ENCODE assay signal across 7 mouse cellular contexts in the genomic region with DNA sequence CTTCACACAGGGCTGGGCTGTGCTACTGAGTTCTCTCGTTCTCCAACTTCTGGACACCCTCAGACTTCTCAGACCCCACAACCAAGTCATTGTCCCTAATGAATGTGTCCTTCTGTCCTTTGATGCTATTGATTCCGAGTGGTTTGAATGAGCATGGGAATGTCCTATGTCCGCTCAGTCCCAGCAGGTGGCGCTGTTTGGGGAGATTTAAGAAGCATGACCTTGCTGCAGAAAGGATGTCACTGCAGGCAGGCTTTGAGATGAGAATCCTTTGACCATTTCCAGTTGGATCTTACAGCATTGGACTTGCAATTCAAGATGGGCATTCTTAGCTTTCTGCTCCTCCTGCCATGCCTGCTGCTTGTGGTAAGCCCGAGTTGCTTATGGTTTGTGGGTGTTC.
DNase-seq lines count a peak whose midpoint lies in the region; ATAC-seq lines count a peak whose summit lies in the region.

No protein-coding gene starts in this region.

- peak; percentile 37 for DNase-seq in liver
- DNase-seq in Muller cell, postnatal 12 days (ENCODE audit: inconsistent ontology term): peak; percentile 22
- DNase-seq in adrenal gland, postnatal 25 days: peak; percentile 59
- DNase-seq in embryonic facial prominence, embryonic 10.5 days (ENCODE audit: low spot score): peak; percentile 72
- peak; percentile 68 for DNase-seq in limb, embryonic 10.5 days (ENCODE audit: low spot score)
- DNase-seq in right cerebral cortex, postnatal 14 days: peak; percentile 52

- H3K4me2 ChIP-seq in liver, embryonic 12.5 days: no peak overlapping the region

- H3K27ac ChIP-seq in liver, embryonic 12.5 days: no peak overlapping the region
- no peak overlapping the region for H3K27ac ChIP-seq in embryonic facial prominence, embryonic 10.5 days (replicated peaks)
- H3K27ac ChIP-seq in limb, embryonic 10.5 days: no peak overlapping the region

- H3K27me3 ChIP-seq in liver, embryonic 12.5 days (replicated peaks): no peaks in the 10 kb centered on the region
- no peaks in the 10 kb centered on the region for H3K27me3 ChIP-seq in embryonic facial prominence, embryonic 10.5 days (replicated peaks; ENCODE audit: low read depth, poor library complexity, severe bottlenecking)
- H3K27me3 ChIP-seq in limb, embryonic 10.5 days (ENCODE audit: low read depth, poor library complexity, severe bottlenecking): no peaks in the 10 kb centered on the region

- H3K9me3 ChIP-seq in liver, embryonic 12.5 days (replicated peaks): no peaks in the 10 kb centered on the region
- H3K9me3 ChIP-seq in embryonic facial prominence, embryonic 10.5 days: no peaks in the 10 kb centered on the region
- no peaks in the 10 kb centered on the region for H3K9me3 ChIP-seq in limb, embryonic 10.5 days (replicated peaks)

- 20% methylated on average over 5 of the region's 5 CpGs for WGBS in liver, embryonic 12.5 days (ENCODE audit: insufficient replicate concordance)
- WGBS in embryonic facial prominence, embryonic 10.5 days: 21% methylated on average over 5 of the region's 5 CpGs
- 26% methylated on average over 5 of the region's 5 CpGs for WGBS in limb, embryonic 10.5 days

- no peak for ATAC-seq in liver, embryonic 12.5 days

- no peaks in the 10 kb centered on the region for H3K36me3 ChIP-seq in liver, embryonic 12.5 days
- H3K36me3 ChIP-seq in embryonic facial prominence, embryonic 10.5 days (replicated peaks): no peaks in the 10 kb centered on the region
- H3K36me3 ChIP-seq in limb, embryonic 10.5 days: no peaks in the 10 kb centered on the region

- no peaks in the 10 kb centered on the region for H3K4me1 ChIP-seq in liver, embryonic 12.5 days
- H3K4me1 ChIP-seq in embryonic facial prominence, embryonic 10.5 days: no peaks in the 10 kb centered on the region
- no peaks in the 10 kb centered on the region for H3K4me1 ChIP-seq in limb, embryonic 10.5 days

- no peak overlapping the region for H3K9ac ChIP-seq in liver, embryonic 12.5 days

- H3K4me3 ChIP-seq in liver, embryonic 12.5 days: no peak overlapping the region
- H3K4me3 ChIP-seq in embryonic facial prominence, embryonic 10.5 days: no peak overlapping the region
- H3K4me3 ChIP-seq in limb, embryonic 10.5 days: no peak overlapping the region

Comparison
In these comparisons a context has a peak if more than half of its experiments do, and no peak if none do; other contexts are left out.
1. DNase-seq: peak in every context shown above with its lines; median percentile 72 in embryonic facial prominence, embryonic 10.5 days; 68 in limb, embryonic 10.5 days; 59 in adrenal gland, postnatal 25 days; 52 in right cerebral cortex, postnatal 14 days; 37 in liver; 22 in Muller cell, postnatal 12 days.